Mouse (Mus musculus) cerebellum, adult 8-10 months (tissue): Measurements from ENCODE around the gene Cpsf2.
"Not testable (repeated sequence)": the region's sequence is repeated elsewhere in the genome, so short reads cannot be mapped to it uniquely, and the experiment has no call there.

Experiments used
- DNase-seq: peaks from one replicate; pipeline ENCODE4 v3.0.0; 2022

Gene Cpsf2

GRCm38 (mm10) chr12:101975601-101976571, at the start of gene Cpsf2:
Cpsf2 (plus strand) TSS chr12:101975988.
- DNase-seq, result peak; percentile 89

- no peak for DNase-seq
Measured at GRCm38 (mm10) chr12:101928423-101928822, 47.4 kb upstream of the Cpsf2 start.

GRCm38 (mm10) chr12:101935223-101935622, 40.6 kb upstream of the Cpsf2 start:
- no peak for DNase-seq

- DNase-seq, result no peak
Measured at GRCm38 (mm10) chr12:101937572-101937971, 38.2 kb upstream of the Cpsf2 start.

GRCm38 (mm10) chr12:101947986-101948385, 27.8 kb upstream of the Cpsf2 start:
- no peak for DNase-seq

GRCm38 (mm10) chr12:101948801-101949200, 27.0 kb upstream of the Cpsf2 start:
- no peak for DNase-seq

GRCm38 (mm10) chr12:101955821-101956220, 20.0 kb upstream of the Cpsf2 start:
- DNase-seq, result not testable (repeated sequence)

- no peak for DNase-seq
Measured at GRCm38 (mm10) chr12:101957079-101957941, 18.5 kb upstream of the Cpsf2 start.

- peak; percentile 95 for DNase-seq
Measured at GRCm38 (mm10) chr12:101957942-101958544, 17.7 kb upstream of the Cpsf2 start, which contains the start of gene Atxn3. Atxn3 (minus strand) TSS chr12:101958246.

- no peak for DNase-seq
Measured at GRCm38 (mm10) chr12:101958556-101958955, 17.2 kb upstream of the Cpsf2 start.

GRCm38 (mm10) chr12:101958960-101959780, 16.6 kb upstream of the Cpsf2 start:
- DNase-seq, result not testable (repeated sequence)

- no peak for DNase-seq
Measured at GRCm38 (mm10) chr12:101971311-101971710, 4.5 kb upstream of the Cpsf2 start.

GRCm38 (mm10) chr12:101972230-101972629, 3.6 kb upstream of the Cpsf2 start:
- DNase-seq, result no peak

GRCm38 (mm10) chr12:101974571-101974970, 1.2 kb upstream of the Cpsf2 start:
- no peak for DNase-seq

- no peak for DNase-seq
Measured at GRCm38 (mm10) chr12:101975167-101975600, 604 bp upstream of the Cpsf2 start.

GRCm38 (mm10) chr12:101976651-101977403, 1.0 kb downstream of the Cpsf2 start:
- DNase-seq, result no peak

- no peak for DNase-seq
Measured at GRCm38 (mm10) chr12:101977404-101977915, 1.7 kb downstream of the Cpsf2 start.

- DNase-seq, result no peak
Measured at GRCm38 (mm10) chr12:101978162-101978561, 2.4 kb downstream of the Cpsf2 start.

GRCm38 (mm10) chr12:101978588-101978987, 2.8 kb downstream of the Cpsf2 start:
- DNase-seq, result no peak

- DNase-seq, result no peak
Measured at GRCm38 (mm10) chr12:101979213-101979750, 3.5 kb downstream of the Cpsf2 start.

GRCm38 (mm10) chr12:101980266-101980665, 4.5 kb downstream of the Cpsf2 start:
- no peak for DNase-seq
